Mouse (Mus musculus): ENCODE measurements at regions not wholly inside any gene's neighbourhood (a gene's known extent, or its start where the extent isn't known, plus 50 kb on each side); places are given as distances from the start of the nearest gene placed in this dataset.
"Not testable (repeated sequence)": the region's sequence is repeated elsewhere in the genome, so short reads cannot be mapped to it uniquely, and the experiment has no call there.

GRCm38 (mm10) chr3:111194541-111194940, 943.7 kb upstream of the Prmt6 start:
- no peaks in the 10 kb centered on the region for H3K27me3 ChIP-seq (ENCODE audit: control insufficient read depth, insufficient read depth, low read length)
- ATAC-seq (ENCODE audit: insufficient number of reproducible peaks, low FRiP score, low TSS enrichment, low read depth) = no peak
- 80% methylated on average over 2 of the region's 2 CpGs for WGBS

GRCm38 (mm10) chr3:111166698-111167097, 915.9 kb upstream of the Prmt6 start:
- ATAC-seq (ENCODE audit: insufficient number of reproducible peaks, low FRiP score, low TSS enrichment, low read depth) = no peak
- DNase-seq (ENCODE audit: low spot score) = no peak
- H3K36me3 ChIP-seq (ENCODE audit: control insufficient read depth, insufficient read depth, low read length) = no peaks in the 10 kb centered on the region
- H3K4me2 ChIP-seq (ENCODE audit: low read depth, severe bottlenecking) = no peak overlapping the region
- WGBS = 91% methylated on average over 3 of the region's 3 CpGs
- H3K4me1 ChIP-seq (ENCODE audit: control insufficient read depth, insufficient read depth, low read length) = no peaks in the 10 kb centered on the region
- no peaks in the 10 kb centered on the region for H3K9me3 ChIP-seq (ENCODE audit: control insufficient read depth, low read length)
- no peak overlapping the region for H3K9ac ChIP-seq (ENCODE audit: low read length)
- H3K27me3 ChIP-seq (ENCODE audit: control insufficient read depth, insufficient read depth, low read length) = no peaks in the 10 kb centered on the region
- no peak overlapping the region for H3K4me3 ChIP-seq (ENCODE audit: low read depth, low read length)
- no peak overlapping the region for H3K27ac ChIP-seq (replicated peaks; ENCODE audit: low read depth, low read length)

More at GRCm38 (mm10) chr3:111194541-111194940, 943.7 kb upstream of the Prmt6 start:
- Histone ChIP-seq H3K9me3 (ENCODE audit: control insufficient read depth, low read length) (no peaks in the 10 kb centered on the region), H3K4me3 (ENCODE audit: low read depth, low read length) (no peak overlapping the region), H3K4me1 (ENCODE audit: control insufficient read depth, insufficient read depth, low read length) (no peaks in the 10 kb centered on the region), H3K9ac (ENCODE audit: low read length) (no peak overlapping the region), H3K4me2 (ENCODE audit: low read depth, severe bottlenecking) (no peak overlapping the region), H3K27ac (replicated peaks; ENCODE audit: low read depth, low read length) (no peak overlapping the region), H3K36me3 (ENCODE audit: control insufficient read depth, insufficient read depth, low read length) (no peaks in the 10 kb centered on the region)
- DNase-seq (ENCODE audit: low spot score) = no peak

- WGBS = 94% methylated on average over 1 of the region's 1 CpGs
- not testable (repeated sequence) for H3K9ac ChIP-seq (ENCODE audit: low read length); H3K27me3 ChIP-seq (ENCODE audit: control insufficient read depth, insufficient read depth, low read length); DNase-seq (ENCODE audit: low spot score); ATAC-seq (ENCODE audit: insufficient number of reproducible peaks, low FRiP score, low TSS enrichment, low read depth); H3K4me1 ChIP-seq (ENCODE audit: control insufficient read depth, insufficient read depth, low read length); H3K9me3 ChIP-seq (ENCODE audit: control insufficient read depth, low read length); H3K4me3 ChIP-seq (ENCODE audit: low read depth, low read length); H3K27ac ChIP-seq (replicated peaks; ENCODE audit: low read depth, low read length); H3K4me2 ChIP-seq (ENCODE audit: low read depth, severe bottlenecking); H3K36me3 ChIP-seq (ENCODE audit: control insufficient read depth, insufficient read depth, low read length)
Measured at GRCm38 (mm10) chr3:111141196-111141595, 890.4 kb upstream of the Prmt6 start.

- DNase-seq (ENCODE audit: low spot score) (no peak), ATAC-seq (ENCODE audit: insufficient number of reproducible peaks, low FRiP score, low TSS enrichment, low read depth) (no peak)
- no peaks in the 10 kb centered on the region for H3K36me3 ChIP-seq (ENCODE audit: control insufficient read depth, insufficient read depth, low read length)
- no peak overlapping the region for H3K9ac ChIP-seq (ENCODE audit: low read length)
- H3K4me3 ChIP-seq (ENCODE audit: low read depth, low read length) = no peak overlapping the region
- no peaks in the 10 kb centered on the region for H3K27me3 ChIP-seq (ENCODE audit: control insufficient read depth, insufficient read depth, low read length)
- H3K9me3 ChIP-seq (ENCODE audit: control insufficient read depth, low read length) = no peaks in the 10 kb centered on the region
- H3K4me1 ChIP-seq (ENCODE audit: control insufficient read depth, insufficient read depth, low read length) = no peaks in the 10 kb centered on the region
- no peak overlapping the region for H3K27ac ChIP-seq (replicated peaks; ENCODE audit: low read depth, low read length)
- H3K4me2 ChIP-seq (ENCODE audit: low read depth, severe bottlenecking) = no peak overlapping the region
- whole genome bisulfite sequencing = 93% methylated on average over 7 of the region's 7 CpGs
Measured at GRCm38 (mm10) chr3:111108982-111109381, 858.2 kb upstream of the Prmt6 start.

GRCm38 (mm10) chr3:111102646-111103045, 851.8 kb upstream of the Prmt6 start:
- DNase-seq (ENCODE audit: low spot score) (no peak), ATAC-seq (ENCODE audit: insufficient number of reproducible peaks, low FRiP score, low TSS enrichment, low read depth) (no peak)
- H3K27ac ChIP-seq (replicated peaks; ENCODE audit: low read depth, low read length) = no peak overlapping the region
- H3K4me3 ChIP-seq (ENCODE audit: low read depth, low read length) = no peak overlapping the region
- no peaks in the 10 kb centered on the region for H3K9me3 ChIP-seq (ENCODE audit: control insufficient read depth, low read length)
- H3K27me3 ChIP-seq (ENCODE audit: control insufficient read depth, insufficient read depth, low read length) = no peaks in the 10 kb centered on the region
- no peaks in the 10 kb centered on the region for H3K36me3 ChIP-seq (ENCODE audit: control insufficient read depth, insufficient read depth, low read length)
- no peak overlapping the region for H3K4me2 ChIP-seq (ENCODE audit: low read depth, severe bottlenecking)
- 76% methylated on average over 1 of the region's 1 CpGs for WGBS
- no peak overlapping the region for H3K9ac ChIP-seq (ENCODE audit: low read length)
- H3K4me1 ChIP-seq (ENCODE audit: control insufficient read depth, insufficient read depth, low read length) = no peaks in the 10 kb centered on the region

- no peaks in the 10 kb centered on the region for H3K36me3 ChIP-seq (ENCODE audit: control insufficient read depth, insufficient read depth, low read length)
- 0 out of 2 replicates have a peak, but pooled peaks cover 2% of the 10 kb centered on the region for H3K4me1 ChIP-seq (ENCODE audit: control insufficient read depth, insufficient read depth, low read length)
- H3K4me3 ChIP-seq (ENCODE audit: low read depth, low read length) = no peak overlapping the region
- no peak overlapping the region for H3K9ac ChIP-seq (ENCODE audit: low read length)
- H3K9me3 ChIP-seq (ENCODE audit: control insufficient read depth, low read length) = no peaks in the 10 kb centered on the region
- no peak overlapping the region for H3K27ac ChIP-seq (replicated peaks; ENCODE audit: low read depth, low read length)
- H3K4me2 ChIP-seq (ENCODE audit: low read depth, severe bottlenecking) = no peak overlapping the region
- DNase-seq (ENCODE audit: low spot score) = no peak
- no peaks in the 10 kb centered on the region for H3K27me3 ChIP-seq (ENCODE audit: control insufficient read depth, insufficient read depth, low read length)
- ATAC-seq (ENCODE audit: insufficient number of reproducible peaks, low FRiP score, low TSS enrichment, low read depth) = peak; percentile 65; the same call in 1 of the 2 replicates
- 4% methylated on average over 1 of the region's 1 CpGs for WGBS
Measured at GRCm38 (mm10) chr3:111074311-111074710, 823.5 kb upstream of the Prmt6 start.

GRCm38 (mm10) chr3:111070301-111070700, 819.5 kb upstream of the Prmt6 start:
- Histone ChIP-seq H3K27me3 (ENCODE audit: control insufficient read depth, insufficient read depth, low read length) (no peaks in the 10 kb centered on the region), H3K9ac (ENCODE audit: low read length) (no peak overlapping the region), H3K4me1 (ENCODE audit: control insufficient read depth, insufficient read depth, low read length) (0 out of 2 replicates have a peak, but pooled peaks cover 2% of the 10 kb centered on the region), H3K36me3 (ENCODE audit: control insufficient read depth, insufficient read depth, low read length) (no peaks in the 10 kb centered on the region), H3K4me3 (ENCODE audit: low read depth, low read length) (no peak overlapping the region), H3K27ac (replicated peaks; ENCODE audit: low read depth, low read length) (no peak overlapping the region), H3K9me3 (ENCODE audit: control insufficient read depth, low read length) (no peaks in the 10 kb centered on the region), H3K4me2 (ENCODE audit: low read depth, severe bottlenecking) (no peak overlapping the region)
- ATAC-seq (ENCODE audit: insufficient number of reproducible peaks, low FRiP score, low TSS enrichment, low read depth) = no peak
- no peak for DNase-seq (ENCODE audit: low spot score)

- H3K4me1 ChIP-seq (ENCODE audit: control insufficient read depth, insufficient read depth, low read length) = 0 out of 2 replicates have a peak, but pooled peaks cover 2% of the 10 kb centered on the region
- no peak for DNase-seq (ENCODE audit: low spot score)
- H3K4me2 ChIP-seq (ENCODE audit: low read depth, severe bottlenecking) = no peak overlapping the region
- no peak for ATAC-seq (ENCODE audit: insufficient number of reproducible peaks, low FRiP score, low TSS enrichment, low read depth)
- WGBS = 77% methylated on average over 2 of the region's 2 CpGs
- H3K36me3 ChIP-seq (ENCODE audit: control insufficient read depth, insufficient read depth, low read length) = no peaks in the 10 kb centered on the region
- no peak overlapping the region for H3K9ac ChIP-seq (ENCODE audit: low read length)
- H3K4me3 ChIP-seq (ENCODE audit: low read depth, low read length) = no peak overlapping the region
- no peaks in the 10 kb centered on the region for H3K9me3 ChIP-seq (ENCODE audit: control insufficient read depth, low read length)
- H3K27me3 ChIP-seq (ENCODE audit: control insufficient read depth, insufficient read depth, low read length) = no peaks in the 10 kb centered on the region
- H3K27ac ChIP-seq (replicated peaks; ENCODE audit: low read depth, low read length) = no peak overlapping the region
Measured at GRCm38 (mm10) chr3:111069843-111070242, 819.0 kb upstream of the Prmt6 start.

- WGBS = 29% methylated on average over 7 of the region's 7 CpGs
- H3K36me3 ChIP-seq (ENCODE audit: control insufficient read depth, insufficient read depth, low read length) = no peaks in the 10 kb centered on the region
- no peak overlapping the region for H3K4me2 ChIP-seq (ENCODE audit: low read depth, severe bottlenecking)
- no peak overlapping the region for H3K9ac ChIP-seq (ENCODE audit: low read length)
- no peak overlapping the region for H3K27ac ChIP-seq (replicated peaks; ENCODE audit: low read depth, low read length)
- H3K4me1 ChIP-seq (ENCODE audit: control insufficient read depth, insufficient read depth, low read length) = 0 out of 2 replicates have a peak, but pooled peaks cover 1% of the 10 kb centered on the region
- H3K4me3 ChIP-seq (ENCODE audit: low read depth, low read length) = no peak overlapping the region
- no peaks in the 10 kb centered on the region for H3K9me3 ChIP-seq (ENCODE audit: control insufficient read depth, low read length)
- H3K27me3 ChIP-seq (ENCODE audit: control insufficient read depth, insufficient read depth, low read length) = no peaks in the 10 kb centered on the region
- DNase-seq (ENCODE audit: low spot score) (peak; percentile 55), ATAC-seq (ENCODE audit: insufficient number of reproducible peaks, low FRiP score, low TSS enrichment, low read depth) (no peak)
Measured at GRCm38 (mm10) chr3:111069156-111069555, 818.4 kb upstream of the Prmt6 start.

All from limb, embryonic 11.5 days (tissue).